Mouse (Mus musculus): ENCODE results near the gene Cpm. TPM values are rescaled to one million over a fixed set of nuclear protein-coding genes. Genes with fewer than 3 reads are reported as not detected.

The Cpm gene
- total and polyA plus RNA-seq, 2 experiments from 2014 or later, result 2.3 to 2.4 TPM

GRCm38 (mm10) chr10:117659430-117659813, 30.1 kb downstream of the Cpm start:
- no peak overlapping the region for H3K27ac ChIP-seq
- no peak overlapping the region for H3K4me3 ChIP-seq (ENCODE audit: low read length)
- H3K36me3 ChIP-seq (ENCODE audit: insufficient read depth, low read length), result no peaks in the 10 kb centered on the region
- TF ChIP-seq CTCF (IDR thresholded peaks at IDR 0.05; ENCODE audit: low read depth), result no peak
- no peaks in the 10 kb centered on the region for H3K9me3 ChIP-seq (ENCODE audit: low read length)
- no peak overlapping the region for H3K9ac ChIP-seq (replicated peaks; ENCODE audit: low read length)
- H3K4me2 ChIP-seq (ENCODE audit: low read depth, low read length), result no peak overlapping the region
- H3K27me3 ChIP-seq (ENCODE audit: insufficient read depth, low read length), result no peaks in the 10 kb centered on the region
- no peak for DNase-seq (ENCODE audit: low spot score)
- no peak for ATAC-seq
- 50% methylated on average over 11 of the region's 11 CpGs for WGBS
- no peaks in the 10 kb centered on the region for H3K4me1 ChIP-seq (ENCODE audit: insufficient read depth, low read length)

GRCm38 (mm10) chr10:117659819-117660218, 30.5 kb downstream of the Cpm start:
- WGBS, result 62% methylated on average over 11 of the region's 11 CpGs
- H3K4me3 ChIP-seq (ENCODE audit: low read length), result no peak overlapping the region
- no peaks in the 10 kb centered on the region for H3K36me3 ChIP-seq (ENCODE audit: insufficient read depth, low read length)
- no peak for TF ChIP-seq CTCF (IDR thresholded peaks at IDR 0.05; ENCODE audit: low read depth)
- H3K9me3 ChIP-seq (ENCODE audit: low read length), result no peaks in the 10 kb centered on the region
- no peak overlapping the region for H3K4me2 ChIP-seq (ENCODE audit: low read depth, low read length)
- no peak overlapping the region for H3K27ac ChIP-seq
- DNase-seq (ENCODE audit: low spot score) (no peak), ATAC-seq (no peak)
- no peaks in the 10 kb centered on the region for H3K4me1 ChIP-seq (ENCODE audit: insufficient read depth, low read length)
- no peaks in the 10 kb centered on the region for H3K27me3 ChIP-seq (ENCODE audit: insufficient read depth, low read length)
- no peak overlapping the region for H3K9ac ChIP-seq (replicated peaks; ENCODE audit: low read length)

- H3K9me3 ChIP-seq (ENCODE audit: low read length), result no peaks in the 10 kb centered on the region
- H3K4me2 ChIP-seq (ENCODE audit: low read depth, low read length), result no peak overlapping the region
- no peak overlapping the region for H3K27ac ChIP-seq
- ATAC-seq (no peak), DNase-seq (ENCODE audit: low spot score) (no peak)
- no peaks in the 10 kb centered on the region for H3K4me1 ChIP-seq (ENCODE audit: insufficient read depth, low read length)
- no peak for TF ChIP-seq CTCF (IDR thresholded peaks at IDR 0.05; ENCODE audit: low read depth)
- WGBS, result 82% methylated on average over 15 of the region's 15 CpGs
- H3K4me3 ChIP-seq (ENCODE audit: low read length), result no peak overlapping the region
- H3K36me3 ChIP-seq (ENCODE audit: insufficient read depth, low read length), result no peaks in the 10 kb centered on the region
- H3K27me3 ChIP-seq (ENCODE audit: insufficient read depth, low read length), result no peaks in the 10 kb centered on the region
- no peak overlapping the region for H3K9ac ChIP-seq (replicated peaks; ENCODE audit: low read length)
These were observed 33.2 kb downstream of the Cpm start for GRCm38 (mm10) chr10:117662316-117663055.

GRCm38 (mm10) chr10:117663056-117663864, 34.0 kb downstream of the Cpm start:
- 0 out of 2 replicates have a peak, but pooled peaks have one; percentile 4 for ATAC-seq
- no peaks in the 10 kb centered on the region for H3K4me1 ChIP-seq (ENCODE audit: insufficient read depth, low read length)
- no peak overlapping the region for H3K9ac ChIP-seq (replicated peaks; ENCODE audit: low read length)
- H3K27ac ChIP-seq, result no peak overlapping the region
- WGBS, result 77% methylated on average over 14 of the region's 14 CpGs
- no peak for DNase-seq (ENCODE audit: low spot score)
- no peak overlapping the region for H3K4me3 ChIP-seq (ENCODE audit: low read length)
- H3K36me3 ChIP-seq (ENCODE audit: insufficient read depth, low read length), result no peaks in the 10 kb centered on the region
- no peaks in the 10 kb centered on the region for H3K27me3 ChIP-seq (ENCODE audit: insufficient read depth, low read length)
- no peak overlapping the region for H3K4me2 ChIP-seq (ENCODE audit: low read depth, low read length)
- no peak for TF ChIP-seq CTCF (IDR thresholded peaks at IDR 0.05; ENCODE audit: low read depth)
- no peaks in the 10 kb centered on the region for H3K9me3 ChIP-seq (ENCODE audit: low read length)

GRCm38 (mm10) chr10:117663865-117664200, 34.5 kb downstream of the Cpm start:
- Histone ChIP-seq H3K27me3 (ENCODE audit: insufficient read depth, low read length) (no peaks in the 10 kb centered on the region), H3K4me3 (ENCODE audit: low read length) (no peak overlapping the region), H3K4me2 (ENCODE audit: low read depth, low read length) (0 out of 2 replicates have a peak overlapping the region, but pooled peaks have one; percentile 25), H3K27ac (no peak overlapping the region), H3K4me1 (ENCODE audit: insufficient read depth, low read length) (no peaks in the 10 kb centered on the region), H3K9me3 (ENCODE audit: low read length) (no peaks in the 10 kb centered on the region), H3K36me3 (ENCODE audit: insufficient read depth, low read length) (no peaks in the 10 kb centered on the region), H3K9ac (replicated peaks; ENCODE audit: low read length) (no peak overlapping the region)
- 15% methylated on average over 9 of the region's 9 CpGs for WGBS
- peak; percentile 66 for ATAC-seq
- no peak for DNase-seq (ENCODE audit: low spot score)
- TF ChIP-seq CTCF (IDR thresholded peaks at IDR 0.05; ENCODE audit: low read depth), result no peak

- H3K4me1 ChIP-seq (ENCODE audit: insufficient read depth, low read length), result no peaks in the 10 kb centered on the region
- 0 out of 2 replicates have a peak overlapping the region, but pooled peaks have one; percentile 25 for H3K4me2 ChIP-seq (ENCODE audit: low read depth, low read length)
- H3K27ac ChIP-seq, result no peak overlapping the region
- no peak for TF ChIP-seq CTCF (IDR thresholded peaks at IDR 0.05; ENCODE audit: low read depth)
- no peaks in the 10 kb centered on the region for H3K36me3 ChIP-seq (ENCODE audit: insufficient read depth, low read length)
- no peaks in the 10 kb centered on the region for H3K9me3 ChIP-seq (ENCODE audit: low read length)
- ATAC-seq (no peak), DNase-seq (ENCODE audit: low spot score) (no peak)
- H3K4me3 ChIP-seq (ENCODE audit: low read length), result no peak overlapping the region
- H3K27me3 ChIP-seq (ENCODE audit: insufficient read depth, low read length), result no peaks in the 10 kb centered on the region
- H3K9ac ChIP-seq (replicated peaks; ENCODE audit: low read length), result no peak overlapping the region
- 62% methylated on average over 14 of the region's 14 CpGs for WGBS
These were observed 35.1 kb downstream of the Cpm start for GRCm38 (mm10) chr10:117664208-117664925.

Data from hindbrain, postnatal 0 days (tissue).